Mouse (Mus musculus): ENCODE results near the gene Hist1h4j.

The Hist1h4j gene

DNA sequence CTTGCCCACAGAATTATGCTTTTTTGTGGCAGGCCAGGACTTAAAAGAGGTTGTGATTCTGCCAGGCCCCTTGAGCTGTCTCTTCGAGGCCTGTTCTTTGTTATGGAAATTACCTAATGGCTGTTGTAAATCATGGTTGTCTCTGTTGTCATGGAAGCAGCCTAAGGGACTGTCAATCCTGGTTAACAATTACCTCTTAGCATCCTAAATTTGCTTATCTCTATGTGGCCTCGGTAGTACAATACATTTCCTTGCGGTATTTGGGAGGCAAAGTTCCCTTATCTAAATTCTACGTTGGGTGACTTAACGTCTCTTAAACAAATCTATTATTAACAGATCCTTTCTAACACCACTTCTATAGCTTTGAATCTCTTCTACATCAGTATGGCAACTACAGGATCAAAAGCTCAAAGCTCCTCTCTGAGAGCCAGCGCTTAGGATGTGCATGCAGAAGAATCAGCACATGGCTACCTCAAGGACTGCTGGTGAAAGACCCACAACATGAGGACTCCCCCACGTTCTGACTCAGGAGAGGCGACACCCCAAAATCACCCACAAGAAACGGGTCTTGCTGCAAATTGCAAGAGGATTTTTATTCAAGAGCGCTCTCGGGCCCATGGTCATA, 6.8 kb upstream of the Hist1h4j start:
- DNase-seq: no peak

- DNase-seq: no peak
These were observed 5.3 kb upstream of the Hist1h4j start for GRCm38 (mm10) chr13:21729544-21729943.

- no peak for DNase-seq
These were observed 1.4 kb upstream of the Hist1h4j start for GRCm38 (mm10) chr13:21733466-21733865.

DNA sequence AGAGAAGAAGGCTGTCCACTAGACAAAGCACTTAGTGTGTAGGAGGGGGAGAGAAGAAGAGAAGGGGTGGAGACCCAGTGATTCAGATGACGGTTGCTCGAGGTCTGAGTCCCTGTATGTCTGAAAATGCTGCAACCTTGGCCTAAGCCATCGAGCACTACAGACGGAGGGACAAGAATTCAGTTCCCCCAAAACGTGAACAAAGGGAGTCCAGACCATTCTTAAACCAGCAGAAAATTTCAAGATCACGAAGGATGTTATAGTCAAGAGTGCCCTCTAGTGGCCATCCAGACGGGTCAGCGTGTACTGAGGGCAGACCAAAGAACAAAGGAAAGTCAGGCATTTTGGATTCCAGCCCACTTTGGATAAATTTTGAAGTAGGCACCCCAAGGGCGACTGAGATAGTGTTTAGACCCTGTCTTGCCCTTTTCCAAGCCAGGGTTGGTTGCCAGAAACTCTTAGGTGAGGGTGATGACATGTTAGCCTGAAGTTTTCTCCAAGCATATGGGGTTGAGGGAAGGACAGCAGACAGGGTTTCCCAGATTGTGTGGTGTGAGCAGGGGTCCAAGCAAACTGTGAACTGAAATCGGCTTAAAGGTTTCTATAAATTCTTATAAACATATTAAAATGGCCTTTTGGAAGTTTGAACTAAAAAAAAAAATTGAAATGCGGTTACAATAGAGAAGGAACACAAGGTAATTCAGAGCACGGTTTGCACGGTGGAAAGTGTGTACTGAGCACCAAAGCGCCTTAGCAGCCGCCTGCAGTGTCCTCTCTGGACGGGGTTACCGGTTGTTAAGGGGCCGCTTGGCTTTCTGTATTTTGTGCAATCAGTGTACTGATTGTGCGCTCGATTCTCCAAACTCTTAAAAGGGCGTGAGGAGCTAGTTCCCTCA, 606 bp upstream of the Hist1h4j start:
- DNase-seq: peak; percentile 93

DNA sequence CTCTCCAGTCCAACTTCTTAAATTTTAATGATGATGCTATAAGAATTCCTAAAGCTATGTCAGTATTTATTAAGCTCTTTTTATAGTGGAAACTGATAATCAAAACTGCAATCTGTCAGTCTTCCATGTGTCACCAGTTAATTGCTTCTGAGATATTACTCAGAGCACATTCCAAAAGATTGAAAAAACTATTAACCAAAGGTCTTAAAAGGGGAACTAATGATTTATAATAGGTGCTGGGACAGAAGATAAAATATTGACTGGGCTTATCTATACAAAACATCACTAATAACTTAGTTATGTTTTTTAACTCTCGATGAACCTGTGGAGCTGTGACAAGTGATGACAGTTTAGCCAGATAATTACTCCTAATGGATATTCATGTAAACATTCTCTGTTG, 10.1 kb downstream of the Hist1h4j start:
- DNase-seq: no peak

DNA sequence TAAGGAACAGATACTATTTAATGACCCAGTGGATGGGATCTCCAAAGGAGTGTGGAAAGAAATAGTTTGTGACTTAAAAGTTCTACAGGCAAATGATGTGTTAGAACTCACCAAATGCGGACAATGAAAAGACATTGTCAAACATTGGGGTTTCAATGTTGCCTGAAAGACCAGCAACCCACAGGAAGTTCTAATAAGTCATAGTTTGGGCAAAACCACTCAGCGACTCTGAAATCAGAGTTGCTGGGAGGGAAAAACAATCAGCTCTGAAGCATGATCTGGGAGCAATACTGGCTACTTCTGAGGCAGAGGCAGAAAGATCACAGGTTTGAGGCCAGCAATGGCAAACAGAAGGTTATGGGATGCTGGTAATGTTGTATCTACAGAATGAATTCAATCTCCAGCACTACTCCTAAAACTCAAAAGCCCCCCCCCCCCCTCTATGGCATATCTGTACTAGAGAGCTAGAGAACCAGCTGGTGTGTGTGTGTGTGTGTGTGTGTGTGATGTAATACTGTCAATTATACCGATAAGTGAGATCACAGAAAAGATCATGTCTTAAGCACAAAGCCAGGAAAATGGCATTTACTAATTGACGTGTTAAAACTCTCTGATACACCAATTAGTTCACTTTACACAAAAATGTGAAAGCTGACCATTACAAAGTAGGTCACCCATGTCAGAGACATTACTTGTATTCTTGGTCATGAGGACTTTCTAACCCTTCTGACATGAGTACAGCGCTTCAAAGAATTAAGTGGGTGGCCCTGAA, 14.7 kb downstream of the Hist1h4j start:
- DNase-seq: no peak

DNA sequence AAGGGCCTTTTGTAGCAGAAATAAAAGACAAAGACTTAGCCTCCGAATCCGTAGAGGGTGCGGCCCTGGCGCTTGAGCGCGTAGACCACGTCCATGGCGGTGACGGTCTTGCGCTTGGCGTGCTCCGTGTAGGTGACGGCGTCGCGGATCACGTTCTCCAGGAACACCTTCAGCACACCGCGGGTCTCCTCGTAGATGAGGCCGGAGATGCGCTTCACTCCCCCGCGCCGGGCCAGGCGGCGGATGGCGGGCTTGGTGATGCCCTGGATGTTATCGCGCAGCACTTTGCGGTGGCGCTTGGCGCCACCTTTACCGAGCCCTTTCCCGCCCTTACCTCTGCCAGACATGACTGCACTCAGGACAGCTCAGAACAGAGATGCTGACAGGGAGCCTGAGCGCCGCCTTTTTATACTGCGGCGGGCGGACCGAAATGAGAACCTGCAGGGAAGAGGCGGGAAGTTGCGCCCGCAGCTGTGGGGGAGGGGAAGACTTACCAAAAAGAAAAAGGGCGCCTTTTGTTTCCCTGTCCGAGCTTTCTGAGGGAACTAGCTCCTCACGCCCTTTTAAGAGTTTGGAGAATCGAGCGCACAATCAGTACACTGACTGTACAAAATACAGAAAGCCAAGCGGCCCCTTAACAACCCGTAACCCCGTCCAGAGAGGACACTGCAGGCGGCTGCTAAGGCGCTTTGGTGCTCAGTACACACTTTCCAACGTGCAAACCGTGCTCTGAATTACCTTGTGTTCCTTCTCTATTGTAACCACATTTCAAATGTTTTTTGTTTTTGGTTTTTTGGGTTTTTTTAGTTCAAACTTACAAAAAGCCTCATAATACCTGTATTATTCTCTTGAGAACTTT, 15.5 kb downstream of the Hist1h4j start, which contains the start of gene Hist1h4k:
Gene Hist1h4k (minus strand): TSS at position 347 of the 859 bp plus-strand sequence.
- peak; percentile 91 for DNase-seq

DNA sequence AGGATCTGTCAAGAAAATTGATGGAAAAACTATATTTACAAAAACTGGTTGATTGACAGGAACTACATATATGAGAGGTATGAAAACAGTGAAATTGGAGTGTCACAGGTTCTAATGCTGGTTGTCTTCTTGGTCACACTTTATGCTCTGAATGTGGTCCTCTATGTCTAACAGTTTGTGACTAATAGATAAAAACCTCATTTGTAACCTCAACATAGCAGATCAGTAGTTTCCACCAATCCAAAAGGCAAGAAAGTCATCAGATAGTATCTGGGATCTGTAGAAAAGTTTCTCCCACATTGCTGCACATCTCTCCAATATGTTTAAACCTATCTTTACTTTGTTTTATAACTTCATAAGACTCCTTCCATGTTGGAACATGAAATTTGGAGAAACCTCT, 16.6 kb downstream of the Hist1h4j start:
- DNase-seq: no peak

DNA sequence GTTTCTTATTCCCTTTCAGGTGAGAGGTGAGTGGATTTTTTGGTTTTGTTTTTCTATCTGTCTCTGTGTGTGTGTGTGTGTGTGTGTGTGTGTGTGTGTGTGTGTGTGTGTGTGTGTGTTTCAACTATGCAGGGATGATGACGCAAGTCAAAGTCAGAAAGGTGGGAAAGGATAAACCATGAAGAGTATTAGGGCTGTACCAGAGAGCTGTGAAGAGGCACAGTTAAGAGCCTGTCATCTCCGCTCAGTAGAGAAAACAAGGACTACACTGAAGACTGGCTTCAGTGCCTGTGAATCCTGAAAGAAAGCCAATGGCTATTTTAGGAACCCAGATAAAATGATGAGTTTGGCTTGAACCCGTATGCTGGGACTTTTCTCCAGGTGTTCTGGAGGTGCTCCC, 17.0 kb downstream of the Hist1h4j start:
- DNase-seq: no peak

GRCm38 (mm10) chr13:21752356-21752755, 17.5 kb downstream of the Hist1h4j start:
- DNase-seq: no peak

DNA sequence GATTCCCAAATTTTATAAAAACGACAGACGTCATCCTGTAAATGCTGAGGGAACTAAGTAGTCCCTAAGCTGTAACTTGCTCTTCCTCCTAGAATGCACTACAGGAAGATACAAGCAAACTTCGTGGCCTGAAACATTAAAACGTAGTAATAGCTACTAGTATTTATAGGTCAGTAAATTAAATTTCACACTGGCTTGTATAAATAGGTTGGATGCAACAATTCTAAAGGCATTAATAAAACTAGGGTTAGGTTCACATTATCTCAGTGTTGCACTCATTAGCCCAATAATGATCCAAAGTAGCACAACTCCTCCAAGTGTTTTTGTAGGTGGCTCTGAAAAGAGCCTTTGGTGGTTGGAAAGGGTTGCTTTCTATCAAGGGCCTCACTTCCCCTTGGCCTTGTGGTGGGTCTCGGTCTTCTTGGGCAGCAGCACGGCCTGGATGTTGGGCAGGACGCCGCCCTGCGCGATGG, 18.2 kb downstream of the Hist1h4j start:
- no peak for DNase-seq

- peak; percentile 75 for DNase-seq
These were observed 18.8 kb downstream of the Hist1h4j start, which contains the start of the genes Hist1h2ak and Hist1h2bn for GRCm38 (mm10) chr13:21753524-21754285. Hist1h2ak (minus strand) TSS chr13:21753827. Hist1h2bn (plus strand) TSS chr13:21754123.

DNA sequence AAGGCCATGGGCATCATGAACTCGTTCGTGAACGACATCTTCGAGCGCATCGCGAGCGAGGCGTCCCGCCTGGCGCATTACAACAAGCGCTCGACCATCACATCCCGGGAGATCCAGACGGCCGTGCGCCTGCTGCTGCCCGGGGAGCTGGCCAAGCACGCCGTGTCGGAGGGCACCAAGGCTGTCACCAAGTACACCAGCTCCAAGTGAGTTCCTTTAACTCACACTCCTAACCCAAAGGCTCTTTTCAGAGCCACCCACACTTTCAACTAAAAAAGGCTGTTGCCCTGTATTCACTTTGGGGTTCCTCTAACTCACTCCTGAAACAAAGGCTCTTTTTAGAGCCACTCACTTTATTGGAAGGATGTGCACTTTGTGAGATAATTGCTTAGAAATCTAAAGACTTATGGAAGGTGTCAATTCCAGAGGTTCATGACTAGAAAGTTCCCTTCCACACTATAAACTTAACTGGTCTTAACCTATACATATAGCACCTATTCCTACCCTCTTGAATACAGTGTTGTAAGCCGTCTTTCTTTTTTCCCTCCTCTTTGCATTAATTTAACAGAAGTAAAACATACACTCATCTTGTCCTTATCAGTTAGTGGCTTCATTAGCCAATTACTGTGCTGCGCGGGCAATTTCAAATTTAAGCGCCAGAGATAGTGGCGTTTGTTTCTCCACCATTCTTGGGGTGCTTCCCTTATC, 19.6 kb downstream of the Hist1h4j start:
- peak; percentile 38 for DNase-seq

GRCm38 (mm10) chr13:21755707-21756106, 20.8 kb downstream of the Hist1h4j start:
- DNase-seq: no peak

DNA sequence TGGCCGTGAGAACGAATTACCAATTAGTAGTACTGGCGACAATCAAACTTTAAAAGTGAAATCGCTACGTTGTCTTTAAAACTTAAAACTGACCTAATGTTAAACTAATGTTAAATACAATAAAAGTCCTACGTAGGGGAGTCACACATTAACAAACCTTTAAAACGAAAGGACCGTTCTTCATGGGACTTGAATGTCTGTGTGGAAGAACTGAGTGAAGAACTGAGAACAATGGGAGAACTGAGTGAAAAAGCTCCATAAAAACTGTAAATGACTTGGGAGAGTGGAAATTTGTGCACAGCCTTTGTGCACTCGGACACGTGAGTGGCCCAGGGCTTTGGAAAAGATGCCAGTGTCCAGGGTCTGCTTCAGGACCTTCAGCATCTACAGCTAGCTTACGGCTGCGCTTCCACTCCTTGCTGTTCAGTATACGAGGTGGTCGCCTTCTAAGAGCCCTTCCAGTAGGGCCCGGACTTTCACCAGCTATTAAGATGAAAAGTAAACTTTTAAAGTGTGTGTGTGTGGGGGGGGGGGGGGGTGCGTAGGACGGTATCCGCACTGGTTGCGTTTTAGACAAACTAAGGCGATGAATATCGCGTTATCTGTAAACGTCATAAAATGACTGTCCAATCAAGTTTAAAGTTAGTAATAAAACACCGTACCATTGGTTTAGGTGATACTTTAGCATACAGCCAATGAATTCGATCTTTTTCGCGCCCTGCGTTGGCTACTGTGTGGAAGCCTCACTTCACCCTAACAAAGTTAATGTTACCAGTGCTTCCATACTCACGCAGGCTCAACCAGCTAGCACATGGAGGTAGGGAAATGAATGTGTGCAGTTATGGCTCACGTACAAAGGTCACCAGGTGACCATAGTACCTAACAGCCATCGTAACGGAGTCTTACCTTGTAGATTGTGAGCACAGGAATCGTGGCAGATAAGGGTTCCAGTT, 44.2 kb downstream of the Hist1h4j start:
- peak; percentile 83 for DNase-seq

- DNase-seq: peak; percentile 58
These were observed 45.2 kb downstream of the Hist1h4j start, which contains the start of gene Hist1h1b for GRCm38 (mm10) chr13:21779767-21780731. Hist1h1b (minus strand) TSS chr13:21780625.

GRCm38 (mm10) chr13:21781021-21781555, 46.2 kb downstream of the Hist1h4j start:
- no peak for DNase-seq

DNA sequence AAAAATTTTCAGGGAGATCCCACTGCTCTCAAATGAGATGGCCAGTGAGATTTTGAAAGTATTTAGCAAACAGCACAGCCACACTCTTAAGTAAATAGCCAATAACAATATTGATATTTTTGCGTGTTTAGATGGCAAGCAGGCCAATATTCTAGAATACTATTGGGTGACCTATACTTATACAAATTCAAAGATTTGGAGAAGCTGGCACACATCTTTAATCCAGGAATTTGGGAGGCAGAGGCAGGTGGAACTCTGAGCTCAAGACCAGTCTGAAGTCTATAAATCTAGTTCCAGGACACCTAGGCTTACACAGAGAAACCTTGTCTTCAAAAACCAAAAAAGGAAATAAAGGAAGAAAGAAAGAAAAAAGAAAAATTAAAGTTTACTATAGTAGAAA, 46.8 kb downstream of the Hist1h4j start:
- DNase-seq: no peak

Measured in lung, postnatal 10 days (tissue).